Mouse (Mus musculus) spleen, adult 2 months (tissue): ENCODE results near the gene Prkce. TPM values are rescaled to one million over a fixed set of nuclear protein-coding genes. Genes with fewer than 3 reads are reported as not detected.

Experiments
- DNase-seq, 2 experiments: peaks; one replicate each; pipeline versions ENCODE4 v3.0.0 to v3.0.0-alpha.2; 2012 to 2021; ENCODE audit warnings: low spot score in 2 of 2, low read depth in 1 of 2
- H3K27ac ChIP-seq: fragments of 200-500 bp; 2 replicates; pipeline ENCODE4 v1.5.1; 2012; ENCODE audit warnings: low read length, inconsistent platforms; ENCODE audit not compliant: insufficient read depth
- H3K27me3 ChIP-seq: fragments of 200-500 bp; 2 replicates; pipeline ENCODE4 v1.6.1; 2012; ENCODE audit warnings: mild to moderate bottlenecking, moderate library complexity, low read length, inconsistent platforms; ENCODE audit not compliant: control insufficient read depth, insufficient read depth
- H3K36me3 ChIP-seq: fragments of 200-500 bp; 2 replicates; pipeline ENCODE4 v1.6.1; 2012; ENCODE audit warnings: mild to moderate bottlenecking, low read length, inconsistent platforms; ENCODE audit not compliant: control insufficient read depth, insufficient read depth
- H3K4me1 ChIP-seq: fragments of 200-500 bp; 2 replicates; pipeline ENCODE4 v1.6.1; 2011; ENCODE audit warnings: inconsistent platforms; ENCODE audit not compliant: control insufficient read depth, insufficient read depth, insufficient read length
- H3K4me3 ChIP-seq: fragments of 200-500 bp; 2 replicates; pipeline ENCODE4 v1.5.1; 2011; ENCODE audit warnings: mild to moderate bottlenecking, inconsistent platforms; ENCODE audit not compliant: insufficient read depth, insufficient read length; ENCODE audit errors: extremely low read depth
- CTCF ChIP-seq: fragments of 200-500 bp; IDR thresholded peaks from 2 replicates; pipeline ENCODE4 v1.5.1; 2011; ENCODE audit warnings: mild to moderate bottlenecking, inconsistent platforms; ENCODE audit not compliant: insufficient read depth, insufficient read length, insufficient replicate concordance; ENCODE audit errors: extremely low read depth
- POLR2A ChIP-seq: fragments of 200-500 bp; IDR thresholded peaks from 2 replicates; pipeline ENCODE4 v1.6.1; 2011; ENCODE audit warnings: low read depth, low read length, inconsistent platforms
- WGBS: fragments of 180-500 bp; shearing (Covaris S2); methylation state at CpG from one replicate; pipeline ENCODE4 v1.1.7; 2018; 5-methylcytosine and 5-hydroxymethylcytosine counted together
- polyA plus RNA-seq: library from polyadenylated mRNA; depleted of rRNA; stranded (reverse); fragments of >200 nt; gene quantifications from 2 replicates; pipeline ENCODE4 v1.2.3, GENCODE M21; 2012

Gene Prkce
- polyA plus RNA-seq, 1 experiment = 4.8 TPM

- Histone ChIP-seq H3K36me3 (no peaks in the 10 kb centered on the region), H3K4me1 (no peaks in the 10 kb centered on the region), H3K4me3 (no peak overlapping the region), H3K27me3 (no peaks in the 10 kb centered on the region), H3K27ac (no peak overlapping the region)
- no peak for DNase-seq
- TF ChIP-seq POLR2A = no peak
- TF ChIP-seq CTCF = no peak
- 53% methylated on average over 5 of the region's 5 CpGs for WGBS
Measured at GRCm38 (mm10) chr17:86217468-86217867, 49.9 kb downstream of the Prkce start.

- 86% methylated on average over 11 of the region's 11 CpGs for WGBS
- no peaks in the 10 kb centered on the region for H3K4me1 ChIP-seq
- H3K4me3 ChIP-seq = no peak overlapping the region
- H3K36me3 ChIP-seq = no peaks in the 10 kb centered on the region
- H3K27ac ChIP-seq = no peak overlapping the region
- TF ChIP-seq POLR2A (no peak), CTCF (no peak)
- no peaks in the 10 kb centered on the region for H3K27me3 ChIP-seq
- DNase-seq = no peak
Measured at GRCm38 (mm10) chr17:86218553-86218952, 51.0 kb downstream of the Prkce start.

DNA sequence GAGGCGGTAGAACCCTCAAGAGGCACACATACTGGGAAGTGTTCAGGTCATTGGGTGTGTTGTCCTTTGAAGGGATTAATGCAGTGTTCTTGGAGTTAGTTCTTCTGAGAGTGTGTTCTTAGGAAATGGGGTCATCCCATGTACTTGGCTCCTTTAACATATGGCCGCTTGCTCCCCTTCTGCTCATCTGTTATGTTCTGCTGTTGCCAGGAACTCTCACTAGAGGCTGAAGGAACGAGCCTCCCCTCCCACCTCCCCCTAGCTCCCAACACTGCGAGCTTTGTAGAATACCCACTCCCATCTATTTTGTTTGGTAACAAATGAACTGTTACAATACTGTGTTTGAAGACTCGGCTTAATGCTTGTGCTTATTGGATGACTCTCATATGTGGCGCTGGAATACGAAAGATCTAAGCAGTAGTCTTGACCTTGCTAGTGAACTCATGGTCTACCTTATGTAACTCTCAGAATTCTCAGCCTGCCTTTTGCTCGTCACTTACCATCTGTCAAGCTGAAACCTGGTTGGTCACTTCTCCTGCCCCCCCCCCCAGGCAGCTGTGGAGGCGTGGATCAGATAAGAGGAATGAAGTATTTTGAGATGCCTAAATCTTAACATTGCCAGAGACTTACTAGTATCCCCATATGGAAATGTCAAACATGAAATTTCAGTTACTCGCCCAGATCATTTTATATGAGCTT is 58.1 kb downstream of the Prkce start:
- Histone ChIP-seq H3K4me1 (no peaks in the 10 kb centered on the region), H3K27me3 (no peaks in the 10 kb centered on the region), H3K4me3 (no peak overlapping the region), H3K27ac (no peak overlapping the region), H3K36me3 (no peaks in the 10 kb centered on the region)
- no peak for TF ChIP-seq CTCF
- TF ChIP-seq POLR2A = no peak
- WGBS = 88% methylated on average over 10 of the region's 10 CpGs
- no peak for DNase-seq

- no peak overlapping the region for H3K4me3 ChIP-seq
- no peaks in the 10 kb centered on the region for H3K36me3 ChIP-seq
- 88% methylated on average over 8 of the region's 8 CpGs for WGBS
- TF ChIP-seq POLR2A (no peak), CTCF (no peak)
- H3K27ac ChIP-seq = no peak overlapping the region
- no peaks in the 10 kb centered on the region for H3K4me1 ChIP-seq
- no peak for DNase-seq
- no peaks in the 10 kb centered on the region for H3K27me3 ChIP-seq
Measured at GRCm38 (mm10) chr17:86226198-86226597, 58.6 kb downstream of the Prkce start.

- WGBS = 88% methylated on average over 7 of the region's 7 CpGs
- Histone ChIP-seq H3K4me1 (no peaks in the 10 kb centered on the region), H3K27ac (no peak overlapping the region), H3K36me3 (no peaks in the 10 kb centered on the region), H3K4me3 (no peak overlapping the region), H3K27me3 (no peaks in the 10 kb centered on the region)
- no peak for DNase-seq
- no peak for TF ChIP-seq POLR2A
- no peak for TF ChIP-seq CTCF
Measured at GRCm38 (mm10) chr17:86226635-86227034, 59.0 kb downstream of the Prkce start.

DNA sequence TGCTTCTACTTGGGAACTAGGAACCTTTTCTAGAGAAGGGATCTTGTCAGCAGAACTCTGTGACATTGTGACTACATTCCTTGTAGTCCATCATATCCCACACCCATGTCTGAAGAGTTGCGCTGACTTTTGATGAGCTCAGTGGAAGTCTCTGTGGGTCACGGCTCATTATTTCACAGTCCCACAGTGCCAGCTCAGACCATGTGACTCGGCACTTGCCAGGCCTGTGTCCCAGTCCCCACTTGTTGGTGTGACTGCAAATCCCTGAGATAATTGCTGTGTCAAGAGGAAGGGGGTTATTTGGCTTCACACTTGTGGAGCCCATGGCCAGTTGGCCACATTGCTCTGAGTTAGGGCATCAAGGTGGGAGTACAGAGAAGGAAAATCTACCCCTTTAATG is 59.8 kb downstream of the Prkce start:
- no peak overlapping the region for H3K27ac ChIP-seq
- no peaks in the 10 kb centered on the region for H3K27me3 ChIP-seq
- no peaks in the 10 kb centered on the region for H3K36me3 ChIP-seq
- 95% methylated on average over 3 of the region's 3 CpGs for WGBS
- no peak overlapping the region for H3K4me3 ChIP-seq
- no peak for DNase-seq
- no peaks in the 10 kb centered on the region; the same call in 1 of the 2 replicates for H3K4me1 ChIP-seq
- no peak for TF ChIP-seq POLR2A
- no peak for TF ChIP-seq CTCF

DNA sequence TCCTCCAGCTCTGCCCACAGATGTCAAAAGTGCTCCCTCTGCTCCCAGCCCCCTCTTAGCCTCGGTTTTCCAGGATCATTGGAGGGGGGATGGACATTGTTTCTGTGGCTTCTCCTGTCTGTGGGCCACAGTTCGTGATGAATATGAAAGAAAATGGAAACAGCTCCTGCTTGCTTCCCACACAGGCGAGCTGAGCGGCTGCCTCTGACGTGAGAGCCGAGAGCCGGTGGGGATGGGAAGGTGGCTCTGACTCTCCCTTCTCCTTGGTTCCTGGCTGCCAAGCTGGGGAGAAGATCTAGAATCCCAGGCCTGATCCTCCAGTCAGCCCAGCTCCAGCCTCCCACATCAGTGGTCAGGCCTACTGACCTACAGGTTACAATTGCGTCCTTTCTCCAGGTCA is 61.3 kb downstream of the Prkce start:
- Histone ChIP-seq H3K4me1 (no peaks in the 10 kb centered on the region; the same call in 1 of the 2 replicates), H3K27ac (no peak overlapping the region), H3K4me3 (no peak overlapping the region), H3K36me3 (no peaks in the 10 kb centered on the region), H3K27me3 (no peaks in the 10 kb centered on the region)
- TF ChIP-seq CTCF = no peak
- no peak for TF ChIP-seq POLR2A
- DNase-seq = no peak
- WGBS = 95% methylated on average over 8 of the region's 8 CpGs
